Mouse (Mus musculus) bone marrow macrophage, adult 2 months (primary cell): ENCODE data around the gene Gmip. TPM values are rescaled to one million over a fixed set of nuclear protein-coding genes. Genes with fewer than 3 reads are reported as not detected.
A peak's percentile ranks its signal among the peaks of the same experiment; 100 is the strongest.

Experiments used
- H3K27ac ChIP-seq: 2 replicates; pipeline ENCODE4 v1.5.1; 2012; ENCODE audit warnings: low read depth, low read length; ENCODE audit not compliant: insufficient read depth
- H3K4me1 ChIP-seq: 2 replicates; pipeline ENCODE4 v1.6.1; 2012; ENCODE audit warnings: low read length; ENCODE audit not compliant: control insufficient read depth, insufficient read depth
- H3K4me3 ChIP-seq: 2 replicates; pipeline ENCODE4 v1.5.1; 2012; ENCODE audit warnings: mild to moderate bottlenecking, low read length, moderate library complexity; ENCODE audit not compliant: insufficient read depth
- CTCF ChIP-seq: IDR thresholded peaks from 2 replicates; pipeline ENCODE4 v1.5.1; 2012; ENCODE audit warnings: low read depth, mild to moderate bottlenecking, low read length, moderate library complexity
- POLR2A ChIP-seq: IDR thresholded peaks from 2 replicates; pipeline ENCODE4 v1.6.1; 2012; ENCODE audit warnings: mild to moderate bottlenecking, low read depth, low read length, borderline replicate concordance
- polyA plus RNA-seq: library from polyadenylated mRNA; stranded (reverse); fragments of >200 nt; gene quantifications from 2 replicates; pipeline ENCODE4 v1.2.4, GENCODE M21; 2012; ENCODE audit not compliant: missing spikeins, insufficient read depth, insufficient read length

Gmip gene
- polyA plus RNA-seq, 1 experiment, result 164 TPM

DNA sequence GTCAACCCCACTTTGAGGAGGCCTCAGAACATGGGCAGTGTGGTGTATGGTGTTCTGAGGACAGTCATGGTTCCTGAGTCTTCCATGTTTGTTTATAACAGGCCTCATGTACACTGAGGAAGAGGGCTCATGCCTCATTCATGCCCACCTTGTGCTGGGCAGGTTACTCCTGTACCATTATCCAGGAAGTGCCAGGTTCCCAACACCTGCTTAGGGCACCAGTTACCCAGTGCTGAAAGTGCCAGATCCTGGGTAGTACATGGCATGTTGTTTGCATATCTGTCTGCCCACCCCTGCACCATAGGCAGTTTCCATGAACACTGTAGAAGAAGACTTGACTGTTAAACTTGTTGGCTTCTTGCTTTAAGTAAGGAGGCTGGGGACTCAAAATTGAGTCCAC is 6.3 kb upstream of the Gmip start:
- H3K4me3 ChIP-seq, result no peak overlapping the region
- no peak overlapping the region for H3K27ac ChIP-seq
- H3K4me1 ChIP-seq, result peaks cover 18% of the 10 kb centered on the region
- TF ChIP-seq CTCF, result no peak
- no peak for TF ChIP-seq POLR2A

DNA sequence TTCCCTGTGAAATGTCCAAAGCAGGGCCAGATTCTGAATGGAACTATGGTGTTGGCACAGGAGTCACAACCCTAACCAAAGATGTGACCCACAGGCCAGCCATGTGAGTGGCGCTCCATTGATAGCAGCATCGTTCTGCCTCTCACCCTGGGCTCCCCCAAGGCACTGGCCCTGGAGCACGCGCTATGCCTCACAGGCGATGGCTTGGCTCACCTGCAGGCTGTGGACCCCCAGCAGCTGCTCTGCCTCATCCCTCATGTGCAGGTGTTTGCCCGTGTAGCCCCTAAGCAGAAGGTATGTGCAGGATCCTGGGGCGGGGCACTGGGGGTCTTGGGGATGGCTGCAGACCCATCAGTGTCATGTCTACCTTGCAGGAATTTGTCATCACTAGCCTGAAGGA is 5.1 kb upstream of the Gmip start:
- H3K4me1 ChIP-seq, result peaks cover 23% of the 10 kb centered on the region
- H3K27ac ChIP-seq, result no peak overlapping the region
- TF ChIP-seq POLR2A (no peak), CTCF (no peak)
- H3K4me3 ChIP-seq, result no peak overlapping the region

DNA sequence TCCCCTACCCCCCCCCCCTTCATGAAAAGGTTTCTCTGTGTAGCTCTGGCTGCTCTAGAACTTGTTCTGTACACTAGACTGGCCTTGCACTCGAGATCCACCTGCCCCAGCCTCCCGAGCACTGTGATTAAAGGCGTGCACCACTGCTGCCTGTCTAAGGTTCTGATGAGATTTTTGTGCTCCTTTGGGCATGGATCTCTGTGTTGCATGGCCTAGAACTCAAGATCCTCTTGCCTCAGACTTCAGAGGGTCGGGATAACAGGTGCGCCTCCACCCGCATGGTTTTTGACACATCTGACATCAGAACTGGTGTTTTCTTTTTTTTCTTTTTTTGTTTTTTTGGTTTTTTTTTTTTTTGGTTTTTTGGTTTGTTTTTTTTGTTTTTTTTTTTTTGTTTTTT is 3.9 kb upstream of the Gmip start:
- TF ChIP-seq CTCF, result no peak
- TF ChIP-seq POLR2A, result no peak
- H3K4me1 ChIP-seq, result peaks cover 23% of the 10 kb centered on the region
- no peak overlapping the region for H3K27ac ChIP-seq
- no peak overlapping the region for H3K4me3 ChIP-seq

DNA sequence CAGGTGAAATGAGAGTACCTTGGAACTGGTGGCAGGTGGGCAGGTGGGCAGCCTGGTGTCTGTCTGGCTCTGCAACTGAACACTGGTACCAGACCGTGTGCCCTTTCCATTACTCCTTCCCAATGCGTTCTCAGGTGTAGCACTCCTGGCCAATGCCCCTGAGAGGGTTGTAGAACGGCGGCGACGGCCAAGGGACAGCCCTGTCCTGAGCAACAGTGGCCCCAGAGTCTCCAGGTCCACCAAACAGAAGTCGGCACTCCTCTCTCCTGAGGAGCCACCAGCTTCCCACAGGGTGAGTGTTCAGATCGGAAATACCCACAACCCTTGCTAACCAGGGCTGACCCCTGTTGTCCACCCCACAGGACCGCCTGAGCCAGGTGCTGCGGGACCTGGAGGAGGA is 3.4 kb upstream of the Gmip start:
- Histone ChIP-seq H3K4me1 (peaks cover 27% of the 10 kb centered on the region), H3K4me3 (no peak overlapping the region), H3K27ac (no peak overlapping the region)
- TF ChIP-seq CTCF (no peak), POLR2A (no peak)

DNA sequence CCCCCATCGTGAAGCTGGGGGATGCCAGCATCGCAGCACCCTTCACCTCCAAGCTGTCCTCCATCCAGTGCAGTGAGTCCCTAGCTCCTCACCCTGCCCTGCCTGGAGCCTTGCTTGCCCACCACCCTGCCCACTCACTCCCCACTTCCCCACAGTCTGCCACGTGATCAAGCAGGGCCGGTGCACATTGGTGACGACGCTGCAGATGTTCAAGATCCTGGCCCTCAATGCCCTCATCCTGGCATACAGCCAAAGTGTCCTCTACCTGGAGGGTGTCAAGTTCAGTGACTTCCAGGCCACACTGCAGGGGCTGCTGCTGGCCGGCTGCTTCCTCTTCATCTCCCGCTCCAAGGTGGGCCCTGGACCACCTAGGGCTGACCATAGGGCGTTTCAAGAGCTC is 3.0 kb upstream of the Gmip start:
- Histone ChIP-seq H3K27ac (peak overlapping the region; percentile 81), H3K4me3 (no peak overlapping the region), H3K4me1 (peaks cover 31% of the 10 kb centered on the region)
- TF ChIP-seq CTCF, result no peak
- no peak for TF ChIP-seq POLR2A

DNA sequence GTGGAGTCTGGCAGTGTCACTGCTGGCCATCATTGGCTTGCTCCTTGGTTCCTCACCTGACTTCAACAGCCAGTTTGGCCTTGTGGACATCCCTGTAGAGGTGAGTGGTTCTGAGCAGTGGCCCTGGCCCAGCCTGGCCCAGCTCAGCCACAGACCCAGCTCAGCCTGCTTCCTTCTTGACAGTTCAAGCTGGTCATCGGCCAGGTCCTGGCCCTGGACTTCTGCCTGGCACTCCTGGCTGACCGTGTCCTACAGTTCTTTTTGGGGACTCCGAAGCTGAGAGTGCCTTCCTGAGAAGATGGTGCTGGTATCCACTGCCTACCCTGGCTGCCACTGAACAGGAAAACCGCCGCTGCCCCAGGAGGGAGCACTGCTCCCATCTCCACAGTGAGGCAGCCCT is 1.2 kb upstream of the Gmip start:
- Histone ChIP-seq H3K4me3 (no peak overlapping the region), H3K4me1 (peaks cover 32% of the 10 kb centered on the region), H3K27ac (no peak overlapping the region)
- no peak for TF ChIP-seq POLR2A
- no peak for TF ChIP-seq CTCF

DNA sequence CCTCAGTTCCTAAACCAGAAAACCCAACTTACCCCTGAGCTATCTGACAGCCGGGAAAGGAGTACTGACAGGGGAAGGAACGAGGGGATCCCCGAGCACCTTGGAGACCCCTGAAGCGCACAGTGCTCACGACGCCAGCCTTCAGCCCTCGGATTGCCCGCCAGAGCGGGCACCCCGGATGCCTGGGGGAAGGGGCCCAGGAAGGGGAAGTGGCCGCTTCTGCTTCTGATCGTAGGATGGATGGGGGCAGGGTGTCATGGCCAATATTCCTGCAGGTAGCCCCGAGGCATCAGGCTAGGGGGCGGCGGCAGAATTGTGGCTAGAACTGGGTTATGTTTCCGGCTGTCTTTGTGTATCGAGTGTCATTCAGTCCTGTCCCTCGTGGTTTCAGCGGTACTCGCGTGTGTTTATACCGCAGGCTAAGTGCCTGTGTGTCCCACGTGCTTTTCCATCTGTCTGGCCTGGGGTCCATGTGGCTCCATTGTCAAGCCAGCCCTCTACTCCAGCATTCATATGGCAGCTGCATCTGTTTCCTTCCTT is 455 bp downstream of the Gmip start:
- Histone ChIP-seq H3K4me1 (peaks cover 32% of the 10 kb centered on the region), H3K27ac (peak overlapping the region; percentile 70), H3K4me3 (peak overlapping the region; percentile 77)
- no peak for TF ChIP-seq POLR2A
- TF ChIP-seq CTCF, result no peak

DNA sequence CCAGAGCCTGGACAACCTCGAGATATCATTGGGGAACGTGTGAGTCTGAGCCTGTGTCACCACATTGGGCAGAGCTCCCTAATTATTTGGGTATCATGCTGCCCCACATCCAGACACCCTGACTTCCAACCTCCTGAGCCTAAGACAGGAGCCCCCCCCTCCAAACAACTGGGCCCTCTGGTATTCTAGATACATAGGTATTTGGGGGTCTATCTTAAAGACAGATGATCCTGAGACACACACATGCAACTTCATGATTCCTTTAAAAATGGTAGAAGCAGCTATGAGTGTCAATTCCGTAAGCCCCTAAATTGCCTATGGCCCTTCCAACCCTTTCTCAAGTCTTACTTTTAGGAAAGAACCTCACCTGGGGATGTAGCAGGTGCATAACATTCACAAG is 1.3 kb downstream of the Gmip start:
- Histone ChIP-seq H3K4me1 (peaks cover 32% of the 10 kb centered on the region), H3K27ac (no peak overlapping the region), H3K4me3 (peak overlapping the region; percentile 77)
- TF ChIP-seq CTCF (no peak), POLR2A (no peak)

DNA sequence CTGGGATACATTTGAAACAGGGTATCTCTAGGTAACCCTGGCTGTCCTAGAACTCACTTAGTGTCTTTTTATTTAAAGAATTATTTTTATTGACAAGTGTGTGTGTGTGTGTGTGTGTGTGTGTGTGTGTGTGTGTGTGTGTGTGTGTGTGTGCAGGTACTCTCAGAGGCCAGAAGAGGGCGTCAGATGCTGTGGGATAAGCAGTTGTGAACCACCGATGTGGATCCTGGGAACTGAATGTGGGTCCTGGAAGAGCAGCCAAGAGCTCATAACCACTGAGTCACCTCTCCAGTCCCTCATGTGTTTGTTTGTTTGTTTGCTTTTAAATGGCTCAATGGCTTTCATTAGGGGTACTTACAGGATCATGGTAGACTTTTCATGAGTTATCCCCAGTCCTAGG is 6.4 kb downstream of the Gmip start:
- H3K4me1 ChIP-seq, result peaks cover 7% of the 10 kb centered on the region

DNA sequence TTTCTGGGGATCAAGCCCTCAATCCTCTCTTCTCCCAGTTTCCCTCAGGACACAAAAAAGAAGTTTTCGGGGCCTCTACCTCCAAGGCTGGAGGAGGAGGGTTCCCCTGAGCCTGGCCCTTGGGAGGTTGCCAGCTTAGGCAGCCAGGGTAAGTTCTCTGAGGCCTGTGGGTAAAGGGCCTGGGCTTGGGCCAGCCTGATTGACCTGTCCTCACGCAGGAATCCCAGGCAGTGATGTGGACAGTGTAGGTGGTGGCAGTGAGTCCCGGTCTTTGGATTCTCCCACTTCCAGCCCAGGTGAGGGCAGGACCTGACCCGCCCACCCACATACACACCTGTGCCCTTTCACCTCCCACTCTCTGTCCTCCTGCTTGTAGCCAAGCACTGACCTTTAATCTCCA is 6.9 kb downstream of the Gmip start:
- TF ChIP-seq POLR2A (no peak), CTCF (no peak)
- H3K27ac ChIP-seq, result no peak overlapping the region
- no peak overlapping the region for H3K4me3 ChIP-seq
- H3K4me1 ChIP-seq, result peaks cover 2% of the 10 kb centered on the region; the same call in 1 of the 2 replicates

More for the DNA sequence above, 6.4 kb downstream of the Gmip start:
- TF ChIP-seq CTCF (no peak), POLR2A (no peak)
- Histone ChIP-seq H3K27ac (no peak overlapping the region), H3K4me3 (no peak overlapping the region)

DNA sequence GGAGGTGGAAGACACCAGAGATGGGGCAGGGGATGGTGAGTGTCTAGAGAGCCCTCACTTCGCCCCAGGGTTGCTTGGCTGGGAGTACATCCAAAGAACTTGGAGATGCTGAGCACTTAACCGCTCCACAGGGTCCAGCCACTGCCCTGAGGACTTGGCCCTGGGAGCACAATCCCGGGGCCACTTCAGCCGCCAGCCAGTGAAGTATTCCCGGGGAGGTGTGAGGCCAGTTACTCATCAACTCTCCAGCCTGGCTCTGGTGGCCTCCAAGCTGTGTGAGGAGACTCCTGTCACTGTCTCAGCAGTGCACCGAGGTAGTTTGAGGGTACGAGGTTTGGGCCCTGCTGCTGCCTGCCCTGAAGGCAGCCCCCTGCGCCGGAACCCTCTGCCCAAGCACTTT is 12.0 kb downstream of the Gmip start:
- TF ChIP-seq POLR2A (no peak), CTCF (no peak)
- Histone ChIP-seq H3K4me3 (no peak overlapping the region), H3K27ac (no peak overlapping the region), H3K4me1 (no peaks in the 10 kb centered on the region)

DNA sequence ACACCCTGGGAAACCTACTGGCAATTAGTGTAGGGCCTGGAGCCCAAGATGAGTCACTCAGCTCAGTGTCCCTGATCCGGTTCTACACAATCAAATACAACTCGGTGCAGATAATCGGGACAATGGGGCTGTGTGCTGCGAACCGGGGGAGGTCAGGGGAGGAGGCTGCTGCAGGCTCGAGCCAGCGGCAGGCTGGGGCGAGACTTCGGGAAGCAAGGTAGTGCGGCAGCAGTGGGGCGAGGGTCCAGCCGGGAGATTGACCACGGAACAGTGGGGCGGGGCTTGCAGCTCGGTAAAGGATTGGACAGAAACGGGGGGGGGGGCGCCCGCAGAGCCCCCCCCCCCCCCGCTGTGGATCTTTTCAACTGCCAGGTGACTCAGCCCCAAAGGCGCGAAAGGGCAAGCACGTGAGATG is 13.5 kb downstream of the Gmip start:
- no peak for TF ChIP-seq CTCF
- TF ChIP-seq POLR2A, result no peak
- H3K4me3 ChIP-seq, result peak overlapping the region; percentile 22
- no peak overlapping the region for H3K27ac ChIP-seq
- no peaks in the 10 kb centered on the region for H3K4me1 ChIP-seq
